In genomic region chr4:57097411-57097810, GRCm38 (mm10) we compare ENCODE assay signal across 27 mouse cellular contexts. TPM values are rescaled to one million over a fixed set of nuclear protein-coding genes. Genes with fewer than 3 reads are reported as not detected.
DNase-seq lines count a peak whose midpoint lies in the region; ATAC-seq and TF ChIP-seq lines count a peak whose summit lies in the region.
"Had no signal": no experiment of that assay in that cellular context is flagged by ENCODE, and none has a peak within 500 bp of the region (broad histone marks: within the 10 kb centered on the region; RNA-seq: fewer than 3 reads in every experiment).

No protein-coding gene starts in this region.

- ATAC-seq in liver, embryonic 12.5 days: no peak
- ATAC-seq: CD4-positive, CD25-positive, alpha-beta regulatory T cell, adult 4 months; forebrain, embryonic 15.5 days; hindbrain, embryonic 16.5 days; intestine, embryonic 15.5 days had no signal

- no peak overlapping the region for H3K4me2 ChIP-seq in liver, embryonic 12.5 days
- H3K4me2 ChIP-seq: embryonic facial prominence, embryonic 12.5 days; embryonic facial prominence, embryonic 15.5 days; forebrain, embryonic 15.5 days; heart, embryonic 12.5 days; heart, embryonic 15.5 days; hindbrain, embryonic 13.5 days; intestine, embryonic 15.5 days had no signal

- WGBS in liver, embryonic 12.5 days (ENCODE audit: insufficient replicate concordance): 78% methylated on average over 4 of the region's 4 CpGs

- H3K9me3 ChIP-seq in liver, embryonic 12.5 days (replicated peaks): no peaks in the 10 kb centered on the region
- H3K9me3 ChIP-seq: embryonic facial prominence, embryonic 12.5 days; embryonic facial prominence, embryonic 15.5 days; forebrain, embryonic 15.5 days; heart, embryonic 15.5 days; hindbrain, embryonic 10.5 days; hindbrain, embryonic 13.5 days; intestine, embryonic 15.5 days had no signal

- H3K27ac ChIP-seq in left cerebral cortex, adult 2 months: no peak overlapping the region
- no peak overlapping the region for H3K27ac ChIP-seq in liver, embryonic 12.5 days
- H3K27ac ChIP-seq: embryonic facial prominence, embryonic 12.5 days; embryonic facial prominence, embryonic 15.5 days; forebrain, embryonic 15.5 days; gastrocnemius, adult 2 months; heart, embryonic 15.5 days; hindbrain, embryonic 10.5 days; hindbrain, embryonic 13.5 days; intestine, embryonic 15.5 days had no signal

- DNase-seq in left cerebral cortex, postnatal 4 days: peak; percentile 56
- no peak for DNase-seq in left cerebral cortex, adult 2 months (ENCODE audit: extremely low spot score in 1 of 2, low spot score in 2 of 2)
- DNase-seq in cerebellum, adult 9-10 months: peak; percentile 65
- peak; percentile 50 to 64 for DNase-seq in cerebellum, postnatal 14 days
- DNase-seq in retina, postnatal 1 day: no peak
- DNase-seq in layer of hippocampus, adult 9-10 months (ENCODE audit: low spot score): no peak
- DNase-seq: adrenal gland, adult 2 months; adrenal gland, postnatal 14 days; gastrocnemius, adult 2 months; gastrocnemius, postnatal 14 days; heart, adult 11 months; heart, postnatal 10 days; heart, postnatal 36 days; kidney, adult 11 months; kidney, adult 8-10 months had no signal

- intact Hi-C loops in left cerebral cortex, postnatal 4 days (cut with DNase I): no loop called here
- intact Hi-C loops in left cerebral cortex, adult 2 months (cut with DNase I): no loop called here

- H3K4me3 ChIP-seq in left cerebral cortex, adult 2 months: no peak overlapping the region
- H3K4me3 ChIP-seq in liver, embryonic 12.5 days: no peak overlapping the region
- H3K4me3 ChIP-seq: embryonic facial prominence, embryonic 12.5 days; embryonic facial prominence, embryonic 15.5 days; forebrain, embryonic 15.5 days; gastrocnemius, adult 2 months; heart, embryonic 12.5 days; heart, embryonic 15.5 days; hindbrain, embryonic 10.5 days; hindbrain, embryonic 13.5 days; intestine, embryonic 15.5 days had no signal

- H3K27me3 ChIP-seq in liver, embryonic 12.5 days (replicated peaks): no peaks in the 10 kb centered on the region
- H3K27me3 ChIP-seq: embryonic facial prominence, embryonic 12.5 days; embryonic facial prominence, embryonic 15.5 days; forebrain, embryonic 15.5 days; heart, embryonic 12.5 days; heart, embryonic 15.5 days; hindbrain, embryonic 13.5 days; intestine, embryonic 15.5 days had no signal

- no peaks in the 10 kb centered on the region for H3K36me3 ChIP-seq in liver, embryonic 12.5 days
- H3K36me3 ChIP-seq: embryonic facial prominence, embryonic 12.5 days; embryonic facial prominence, embryonic 15.5 days; forebrain, embryonic 15.5 days; heart, embryonic 12.5 days; heart, embryonic 15.5 days; hindbrain, embryonic 10.5 days; intestine, embryonic 15.5 days had no signal

- no peak for TF ChIP-seq CTCF in left cerebral cortex, adult 2 months (IDR thresholded peaks at IDR 0.05)

- no peaks in the 10 kb centered on the region for H3K4me1 ChIP-seq in liver, embryonic 12.5 days
- H3K4me1 ChIP-seq: heart, embryonic 15.5 days; intestine, embryonic 15.5 days had no signal

- no peak overlapping the region for H3K9ac ChIP-seq in liver, embryonic 12.5 days
- H3K9ac ChIP-seq: embryonic facial prominence, embryonic 12.5 days; embryonic facial prominence, embryonic 15.5 days; forebrain, embryonic 15.5 days; heart, embryonic 12.5 days; heart, embryonic 15.5 days; hindbrain, embryonic 13.5 days; intestine, embryonic 15.5 days had no signal

RNA-seq across cellular contexts. Expression of gene Epb41l4b, which starts 45.8 kb away (rescaled TPM):
- 1 to 10 TPM; 6.3 to 8.4 TPM for total RNA-seq in left cerebral cortex, postnatal 4 days (2021)
- 10 to 100 TPM; 37.7 to 42.8 TPM for total RNA-seq in left cerebral cortex, adult 2 months (2021)
- polyA plus RNA-seq in liver, embryonic 12.5 days (2016; fragmentation: Nextera tagmentation; extraction: Ambion mirVana): 1.4 and 1.6 TPM in 2 replicates
- total RNA-seq: MEL had no signal
- polyA plus RNA-seq: CD4-positive, CD25-positive, alpha-beta regulatory T cell, adult 4 months had no signal

Comparison
In these comparisons a context has a peak if more than half of its experiments do, and no peak if none do; other contexts are left out.
1. DNase-seq: peak in left cerebral cortex, postnatal 4 days (single experiment), cerebellum, adult 9-10 months (single experiment) and cerebellum, postnatal 14 days (2 of 2); none in left cerebral cortex, adult 2 months (0 of 2), retina, postnatal 1 day (single experiment) and layer of hippocampus, adult 9-10 months (single experiment).
2. RNA of gene Epb41l4b, which starts 45.8 kb away (total RNA-seq): 37.7 to 42.8 TPM in left cerebral cortex, adult 2 months; 6.3 to 8.4 TPM in left cerebral cortex, postnatal 4 days; every median in the first group is over 4 times any median in the second.